Mouse (Mus musculus) neural tube, embryonic 13.5 days (tissue): ENCODE results near the gene Slc17a8. TPM values are rescaled to one million over a fixed set of nuclear protein-coding genes. Genes with fewer than 3 reads are reported as not detected.
"Not testable (repeated sequence)": the region's sequence is repeated elsewhere in the genome, so short reads cannot be mapped to it uniquely, and the experiment has no call there.

Source experiments
- ATAC-seq: fragments of 200-750 bp; cut with Nextera tagmentation; 2 replicates; pipeline ENCODE4 v1.8.0; 2017; ENCODE audit warnings: low read depth, mild to moderate bottlenecking, moderate TSS enrichment, moderate library complexity
- H3K27ac ChIP-seq: fragments of 300-500 bp; sonication (generic); replicated peaks from 2 replicates; pipeline ENCODE4 v1.5.1; 2015; ENCODE audit warnings: moderate library complexity, mild to moderate bottlenecking, inconsistent platforms
- H3K27me3 ChIP-seq: fragments of 300-500 bp; sonication (generic); 2 replicates; pipeline ENCODE4 v1.6.1; 2015; ENCODE audit warnings: mild to moderate bottlenecking, inconsistent platforms
- H3K36me3 ChIP-seq: fragments of 300-500 bp; sonication (generic); 2 replicates; pipeline ENCODE4 v1.6.1; 2015; ENCODE audit warnings: mild to moderate bottlenecking, inconsistent platforms
- H3K4me1 ChIP-seq: fragments of 300-500 bp; sonication (generic); replicated peaks from 2 replicates; pipeline ENCODE4 v1.6.1; 2015; ENCODE audit warnings: inconsistent platforms
- H3K4me2 ChIP-seq: fragments of 300-500 bp; sonication (generic); 2 replicates; pipeline ENCODE4 v1.6.1; 2015; ENCODE audit warnings: inconsistent platforms, mild to moderate bottlenecking, moderate library complexity
- H3K4me3 ChIP-seq: fragments of 300-500 bp; sonication (generic); 2 replicates; pipeline ENCODE4 v1.5.1; 2015; ENCODE audit warnings: mild to moderate bottlenecking, inconsistent platforms
- H3K9ac ChIP-seq: fragments of 300-500 bp; sonication (generic); 2 replicates; pipeline ENCODE4 v1.6.1; 2015; ENCODE audit warnings: moderate library complexity, mild to moderate bottlenecking, inconsistent platforms
- H3K9me3 ChIP-seq: fragments of 300-500 bp; sonication (generic); 2 replicates; pipeline ENCODE4 v1.6.1; 2016; ENCODE audit warnings: inconsistent platforms
- WGBS: fragments of 180-500 bp; shearing (Covaris S2); methylation state at CpG from one replicate; pipeline ENCODE4 v1.1.7; 2015; 5-methylcytosine and 5-hydroxymethylcytosine counted together
- polyA plus RNA-seq: library from polyadenylated mRNA; unstranded; fragments of >200 nt; fragmentation: Nextera tagmentation; extraction: Ambion mirVana; gene quantifications from 2 replicates; pipeline ENCODE4 v1.2.1, GENCODE M21; 2015

Gene Slc17a8
- polyA plus RNA-seq, 1 experiment from 2014 or later: 0.14 TPM

- H3K4me3 ChIP-seq: no peak overlapping the region
- WGBS: 94% methylated on average over 4 of the region's 4 CpGs
- H3K9ac ChIP-seq: no peak overlapping the region
- no peaks in the 10 kb centered on the region for H3K36me3 ChIP-seq
- H3K4me2 ChIP-seq: no peak overlapping the region
- no peak for ATAC-seq
- H3K4me1 ChIP-seq: no peaks in the 10 kb centered on the region
- no peaks in the 10 kb centered on the region for H3K27me3 ChIP-seq
- H3K9me3 ChIP-seq: no peaks in the 10 kb centered on the region
- no peak overlapping the region for H3K27ac ChIP-seq
Measured at GRCm38 (mm10) chr10:89584709-89585108, 36.3 kb downstream of the Slc17a8 start.

- Histone ChIP-seq H3K9ac (no peak overlapping the region), H3K9me3 (no peaks in the 10 kb centered on the region), H3K4me1 (no peaks in the 10 kb centered on the region), H3K4me3 (no peak overlapping the region), H3K27me3 (no peaks in the 10 kb centered on the region), H3K4me2 (no peak overlapping the region), H3K27ac (no peak overlapping the region), H3K36me3 (no peaks in the 10 kb centered on the region)
- no peak for ATAC-seq
- WGBS: 92% methylated on average over 4 of the region's 4 CpGs
Measured at GRCm38 (mm10) chr10:89578801-89579200, 42.3 kb downstream of the Slc17a8 start.

- Histone ChIP-seq H3K4me1 (no peaks in the 10 kb centered on the region), H3K27ac (no peak overlapping the region), H3K4me2 (no peak overlapping the region), H3K9ac (no peak overlapping the region), H3K27me3 (no peaks in the 10 kb centered on the region), H3K4me3 (no peak overlapping the region), H3K36me3 (no peaks in the 10 kb centered on the region), H3K9me3 (no peaks in the 10 kb centered on the region)
- WGBS: 85% methylated on average over 3 of the region's 3 CpGs
- ATAC-seq: no peak
Measured at GRCm38 (mm10) chr10:89577666-89578065, 43.4 kb downstream of the Slc17a8 start.

GRCm38 (mm10) chr10:89573421-89573820 lies 47.6 kb downstream of the Slc17a8 start:
- Histone ChIP-seq H3K4me2 (no peak overlapping the region), H3K27ac (no peak overlapping the region), H3K36me3 (no peaks in the 10 kb centered on the region), H3K4me3 (no peak overlapping the region), H3K4me1 (no peaks in the 10 kb centered on the region), H3K9ac (no peak overlapping the region), H3K27me3 (no peaks in the 10 kb centered on the region), H3K9me3 (no peaks in the 10 kb centered on the region)
- WGBS: 94% methylated on average over 3 of the region's 3 CpGs
- no peak for ATAC-seq

GRCm38 (mm10) chr10:89572946-89573345 lies 48.1 kb downstream of the Slc17a8 start:
- no peak overlapping the region for H3K4me3 ChIP-seq
- WGBS: 93% methylated on average over 6 of the region's 6 CpGs
- no peak for ATAC-seq
- H3K36me3 ChIP-seq: no peaks in the 10 kb centered on the region
- no peaks in the 10 kb centered on the region for H3K4me1 ChIP-seq
- H3K9ac ChIP-seq: no peak overlapping the region
- H3K27me3 ChIP-seq: no peaks in the 10 kb centered on the region
- no peak overlapping the region for H3K4me2 ChIP-seq
- H3K9me3 ChIP-seq: no peaks in the 10 kb centered on the region
- no peak overlapping the region for H3K27ac ChIP-seq

- no peak for ATAC-seq
- Histone ChIP-seq H3K4me1 (no peaks in the 10 kb centered on the region), H3K36me3 (no peaks in the 10 kb centered on the region), H3K9me3 (no peaks in the 10 kb centered on the region), H3K9ac (no peak overlapping the region), H3K27me3 (no peaks in the 10 kb centered on the region), H3K4me2 (no peak overlapping the region), H3K4me3 (no peak overlapping the region), H3K27ac (no peak overlapping the region)
- 86% methylated on average over 2 of the region's 2 CpGs for WGBS
Measured at GRCm38 (mm10) chr10:89567391-89567790, 53.7 kb downstream of the Slc17a8 start.

- H3K4me2 ChIP-seq: no peak overlapping the region
- H3K4me3 ChIP-seq: no peak overlapping the region
- no peaks in the 10 kb centered on the region for H3K36me3 ChIP-seq
- no peak for ATAC-seq
- H3K27ac ChIP-seq: no peak overlapping the region
- 88% methylated on average over 9 of the region's 9 CpGs for WGBS
- H3K27me3 ChIP-seq: no peaks in the 10 kb centered on the region
- no peaks in the 10 kb centered on the region for H3K9me3 ChIP-seq
- no peaks in the 10 kb centered on the region for H3K4me1 ChIP-seq
- no peak overlapping the region for H3K9ac ChIP-seq
Measured at GRCm38 (mm10) chr10:89565301-89566022, 55.6 kb downstream of the Slc17a8 start.

GRCm38 (mm10) chr10:89562113-89562512 lies 58.9 kb downstream of the Slc17a8 start:
- no peak overlapping the region for H3K4me2 ChIP-seq
- H3K27me3 ChIP-seq: no peaks in the 10 kb centered on the region
- H3K4me3 ChIP-seq: no peak overlapping the region
- no peak for ATAC-seq
- H3K27ac ChIP-seq: no peak overlapping the region
- WGBS: 96% methylated on average over 6 of the region's 6 CpGs
- H3K4me1 ChIP-seq: no peaks in the 10 kb centered on the region
- no peak overlapping the region for H3K9ac ChIP-seq
- H3K36me3 ChIP-seq: no peaks in the 10 kb centered on the region
- no peaks in the 10 kb centered on the region for H3K9me3 ChIP-seq

- H3K27ac ChIP-seq: no peak overlapping the region
- no peak for ATAC-seq
- no peaks in the 10 kb centered on the region for H3K9me3 ChIP-seq
- 79% methylated on average over 3 of the region's 3 CpGs for whole genome bisulfite sequencing
- no peak overlapping the region for H3K4me3 ChIP-seq
- H3K4me2 ChIP-seq: no peak overlapping the region
- H3K27me3 ChIP-seq: no peaks in the 10 kb centered on the region
- no peaks in the 10 kb centered on the region for H3K36me3 ChIP-seq
- no peaks in the 10 kb centered on the region for H3K4me1 ChIP-seq
- H3K9ac ChIP-seq: no peak overlapping the region
Measured at GRCm38 (mm10) chr10:89559351-89559750, 61.7 kb downstream of the Slc17a8 start.

GRCm38 (mm10) chr10:89554885-89555284 lies 66.2 kb downstream of the Slc17a8 start:
- H3K27ac ChIP-seq, H3K4me1 ChIP-seq, H3K9me3 ChIP-seq, H3K4me2 ChIP-seq, ATAC-seq, H3K9ac ChIP-seq, H3K4me3 ChIP-seq, H3K36me3 ChIP-seq, H3K27me3 ChIP-seq: not testable (repeated sequence)
- WGBS: 84% methylated on average over 13 of the region's 13 CpGs

- not testable (repeated sequence) for H3K9ac ChIP-seq, H3K4me1 ChIP-seq, H3K4me2 ChIP-seq, ATAC-seq, H3K27ac ChIP-seq, H3K36me3 ChIP-seq, H3K9me3 ChIP-seq, H3K27me3 ChIP-seq, H3K4me3 ChIP-seq
- WGBS: 92% methylated on average over 7 of the region's 7 CpGs
Measured at GRCm38 (mm10) chr10:89553855-89554254, 67.2 kb downstream of the Slc17a8 start.

- Histone ChIP-seq H3K4me1 (peaks cover 1% of the 10 kb centered on the region; the same call in 1 of the 2 replicates), H3K27ac (no peak overlapping the region), H3K27me3 (no peaks in the 10 kb centered on the region), H3K9ac (no peak overlapping the region), H3K4me2 (no peak overlapping the region), H3K4me3 (no peak overlapping the region), H3K9me3 (no peaks in the 10 kb centered on the region), H3K36me3 (no peaks in the 10 kb centered on the region)
- 83% methylated on average over 5 of the region's 5 CpGs for WGBS
- ATAC-seq: no peak
Measured at GRCm38 (mm10) chr10:89553015-89553414, 68.0 kb downstream of the Slc17a8 start.

GRCm38 (mm10) chr10:89551657-89552056 lies 69.4 kb downstream of the Slc17a8 start:
- no peaks in the 10 kb centered on the region for H3K27me3 ChIP-seq
- no peak for ATAC-seq
- 92% methylated on average over 4 of the region's 4 CpGs for WGBS
- H3K4me1 ChIP-seq: peaks cover 9% of the 10 kb centered on the region; the same call in 1 of the 2 replicates
- H3K9me3 ChIP-seq: no peaks in the 10 kb centered on the region
- no peak overlapping the region for H3K27ac ChIP-seq
- H3K36me3 ChIP-seq: no peaks in the 10 kb centered on the region
- no peak overlapping the region for H3K9ac ChIP-seq
- H3K4me2 ChIP-seq: no peak overlapping the region
- H3K4me3 ChIP-seq: no peak overlapping the region
